Mouse (Mus musculus): ENCODE measurements around the gene Psmd9.

Gene Psmd9

DNA sequence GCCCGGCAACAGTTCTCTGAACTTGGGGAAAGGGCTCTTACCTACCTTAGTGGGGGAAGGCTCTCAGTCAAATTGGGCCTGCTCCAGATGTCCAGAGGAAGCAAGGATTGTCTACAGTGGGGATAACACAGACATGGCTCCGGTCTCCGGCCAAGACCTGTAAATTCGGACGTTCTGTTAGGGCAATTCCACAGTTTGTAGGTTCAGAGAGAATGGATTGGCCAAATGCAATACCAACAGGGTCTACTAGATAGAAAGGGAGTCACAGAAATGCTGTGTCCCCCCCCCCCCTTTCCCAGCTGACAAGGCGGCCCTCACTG lies 31.3 kb upstream of the Psmd9 start:
- DNase-seq = no peak

DNA sequence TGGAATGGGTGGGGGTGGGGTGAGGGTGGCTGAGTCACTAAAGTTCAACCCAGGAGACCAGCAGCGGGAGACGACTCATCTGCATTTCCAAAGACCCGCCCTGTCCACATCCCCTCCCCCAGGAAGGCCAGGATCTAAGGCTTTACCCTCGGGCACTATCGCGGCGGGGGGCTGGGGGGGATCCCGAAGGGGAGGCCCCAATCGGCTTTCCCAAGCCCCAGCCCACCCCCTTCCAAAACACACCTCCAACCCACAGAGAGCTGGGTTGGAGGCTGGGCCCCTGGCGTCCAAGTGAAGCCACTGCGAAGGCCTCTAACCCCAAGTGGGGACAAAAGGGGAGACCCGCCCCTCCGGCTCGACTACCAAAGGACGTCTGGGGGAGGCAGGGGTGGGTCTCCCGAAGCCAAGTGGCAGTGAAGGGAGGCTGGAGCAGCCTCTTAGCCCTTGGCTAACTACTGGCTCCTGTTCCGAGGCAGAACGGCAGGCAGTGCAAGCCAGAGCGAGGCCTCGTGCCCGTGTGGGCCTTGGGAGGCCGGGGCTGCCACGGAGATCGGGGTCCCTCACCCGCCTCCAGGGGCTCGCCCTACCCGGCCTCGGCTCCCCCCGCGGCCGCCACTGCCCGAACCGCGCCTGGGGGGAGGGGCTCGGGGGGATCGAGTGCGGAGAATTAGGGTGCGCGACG lies 30.8 kb upstream of the Psmd9 start:
- peak; percentile 90 for DNase-seq

DNA sequence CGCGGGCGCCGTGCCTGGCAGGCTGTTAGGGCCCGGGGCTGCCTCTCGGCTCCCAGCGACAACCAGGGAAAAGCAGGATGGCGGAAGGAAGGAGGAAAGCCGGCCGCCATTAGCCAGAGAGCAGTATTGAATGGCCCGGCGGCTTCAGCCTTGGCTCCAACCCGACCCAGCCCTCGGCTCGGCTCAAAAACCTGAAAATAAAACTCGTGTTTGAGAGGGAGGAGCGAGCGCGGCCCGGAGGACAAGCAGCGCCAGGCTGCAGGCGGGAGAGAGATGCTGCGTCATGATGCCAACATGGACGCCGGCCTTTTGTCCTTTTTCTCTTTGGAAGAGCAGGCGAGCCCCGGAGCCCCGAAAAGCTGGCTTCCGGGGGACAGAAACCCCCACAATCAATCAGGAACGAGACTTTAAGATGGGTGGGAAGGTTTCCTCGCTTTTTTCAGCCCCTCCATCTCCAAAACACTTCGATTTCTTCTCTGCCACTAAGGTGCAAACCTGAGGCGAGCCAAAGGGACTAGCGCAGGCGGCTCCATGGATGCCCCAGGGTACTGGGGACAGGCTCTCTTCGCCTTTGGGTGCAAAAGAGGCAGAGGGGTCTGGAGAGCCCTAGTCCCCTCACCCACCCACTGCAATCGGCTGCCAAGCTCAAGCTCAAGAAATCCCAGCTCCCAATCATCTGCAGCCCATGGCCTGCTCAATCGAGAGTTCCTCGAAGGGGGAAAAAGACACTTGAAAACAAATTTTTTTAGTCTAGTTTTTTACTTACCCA lies 30.1 kb upstream of the Psmd9 start:
- DNase-seq = peak; percentile 91

DNA sequence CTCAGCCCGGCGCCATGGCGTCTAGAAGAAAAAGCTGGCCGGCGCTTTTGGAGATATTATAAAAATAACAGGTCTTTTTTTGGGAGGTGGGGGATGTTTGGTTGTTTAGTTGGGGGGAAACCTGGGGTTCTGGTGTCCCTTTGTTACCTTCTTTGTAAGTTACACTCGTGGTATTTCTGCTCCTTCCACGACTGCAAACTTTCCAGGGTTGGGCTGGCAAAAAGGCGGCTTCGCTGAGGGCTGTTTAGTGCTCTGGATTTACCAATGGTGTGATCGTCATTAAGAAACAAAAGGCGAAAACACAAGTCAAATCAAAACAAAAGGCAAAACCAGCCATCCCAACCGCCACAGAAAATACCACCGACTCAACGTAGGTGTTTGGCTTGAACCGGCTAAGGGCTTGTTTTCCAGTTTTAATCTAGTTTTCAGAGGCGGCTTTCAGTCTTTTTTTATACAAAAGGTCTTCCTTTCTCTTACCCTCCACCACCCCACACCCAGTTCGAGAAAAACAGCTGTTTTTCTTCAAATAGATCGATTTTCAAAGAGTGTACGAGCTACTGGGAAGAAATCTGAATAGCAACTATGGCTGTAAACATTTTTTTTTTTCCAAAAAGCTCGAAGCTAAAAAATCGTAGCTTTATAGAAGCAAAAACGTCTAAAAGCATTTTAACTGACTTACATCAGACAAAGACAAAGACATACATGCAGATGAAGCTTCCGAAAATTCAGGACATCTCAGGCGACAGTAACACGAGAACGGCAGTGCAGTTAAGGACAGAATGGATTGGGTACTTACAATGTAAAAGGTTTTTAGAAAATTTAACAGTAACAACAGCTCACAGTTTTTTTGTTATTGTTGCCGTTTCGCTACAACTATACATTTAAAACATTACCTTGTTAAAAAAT lies 29.2 kb upstream of the Psmd9 start:
- no peak for DNase-seq

DNA sequence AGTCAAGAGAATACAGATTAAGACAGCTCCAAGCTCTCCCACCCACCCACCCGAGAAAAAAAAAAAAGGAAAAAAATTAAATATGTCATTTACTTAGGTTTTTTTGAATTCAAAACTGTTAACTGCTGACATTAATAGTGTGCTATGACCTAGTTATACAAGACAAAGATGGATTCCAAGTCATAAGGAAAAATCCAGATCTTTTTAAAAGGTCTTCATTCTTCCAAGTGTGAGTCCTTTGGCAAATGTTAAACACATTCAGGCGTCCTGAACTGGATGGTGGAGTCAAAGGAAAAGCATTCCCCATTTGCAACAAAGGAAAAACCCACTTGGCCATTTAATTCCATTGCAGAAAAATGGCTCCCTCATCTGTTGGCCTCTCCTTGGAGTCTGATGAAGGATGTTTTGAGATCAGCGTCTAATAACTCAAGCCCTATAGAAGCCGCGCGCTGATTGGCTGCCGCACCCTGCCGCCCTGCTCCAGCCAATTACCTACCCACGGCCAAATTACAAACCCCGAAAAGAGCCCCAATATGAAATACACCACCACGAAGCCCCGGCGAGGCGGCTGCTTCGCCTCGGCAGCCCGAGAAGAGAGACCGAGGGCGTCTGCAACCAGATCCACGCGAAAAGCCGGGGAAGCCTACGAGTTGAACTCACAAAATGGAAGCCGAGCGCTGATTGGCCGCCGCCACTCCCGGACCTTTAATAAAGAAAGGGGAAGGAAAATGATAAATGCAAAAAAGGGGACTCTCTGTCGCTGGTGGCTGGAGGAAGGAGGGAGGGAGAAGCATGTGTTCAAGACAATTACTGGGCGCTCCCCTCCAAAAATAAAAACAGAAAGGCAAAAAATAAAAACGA lies 28.3 kb upstream of the Psmd9 start:
- DNase-seq = peak; percentile 93

DNA sequence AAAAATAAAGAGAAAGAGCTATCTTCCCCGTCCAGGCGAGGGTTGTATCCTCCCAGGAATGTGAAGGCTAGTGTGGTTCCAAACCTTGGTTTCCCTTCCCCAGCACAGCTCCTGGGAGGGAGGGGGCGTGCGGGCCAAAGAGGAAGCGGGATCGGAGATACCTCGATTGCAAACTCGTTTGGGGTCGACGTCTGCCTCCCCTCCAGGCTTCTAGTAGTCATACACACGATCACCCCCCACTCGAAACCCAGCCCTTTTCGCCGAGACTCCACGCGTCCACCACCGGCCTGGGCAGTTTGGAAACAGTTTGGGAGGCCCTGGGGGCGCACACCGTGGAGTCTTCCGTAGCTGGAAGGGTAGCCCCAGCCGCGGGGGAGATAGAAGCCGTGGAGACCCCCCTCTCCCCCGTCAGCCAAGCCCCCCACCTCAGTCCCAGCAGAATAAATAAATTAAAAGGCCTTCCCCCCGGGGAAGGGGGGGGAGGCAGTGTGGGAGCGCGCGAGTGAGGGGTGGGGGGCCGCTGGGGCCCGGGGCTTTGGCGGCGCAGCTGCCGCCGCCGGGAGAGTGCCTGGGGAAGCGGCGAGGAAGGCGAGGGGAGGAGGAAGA lies 27.6 kb upstream of the Psmd9 start:
- DNase-seq = peak; percentile 72

DNA sequence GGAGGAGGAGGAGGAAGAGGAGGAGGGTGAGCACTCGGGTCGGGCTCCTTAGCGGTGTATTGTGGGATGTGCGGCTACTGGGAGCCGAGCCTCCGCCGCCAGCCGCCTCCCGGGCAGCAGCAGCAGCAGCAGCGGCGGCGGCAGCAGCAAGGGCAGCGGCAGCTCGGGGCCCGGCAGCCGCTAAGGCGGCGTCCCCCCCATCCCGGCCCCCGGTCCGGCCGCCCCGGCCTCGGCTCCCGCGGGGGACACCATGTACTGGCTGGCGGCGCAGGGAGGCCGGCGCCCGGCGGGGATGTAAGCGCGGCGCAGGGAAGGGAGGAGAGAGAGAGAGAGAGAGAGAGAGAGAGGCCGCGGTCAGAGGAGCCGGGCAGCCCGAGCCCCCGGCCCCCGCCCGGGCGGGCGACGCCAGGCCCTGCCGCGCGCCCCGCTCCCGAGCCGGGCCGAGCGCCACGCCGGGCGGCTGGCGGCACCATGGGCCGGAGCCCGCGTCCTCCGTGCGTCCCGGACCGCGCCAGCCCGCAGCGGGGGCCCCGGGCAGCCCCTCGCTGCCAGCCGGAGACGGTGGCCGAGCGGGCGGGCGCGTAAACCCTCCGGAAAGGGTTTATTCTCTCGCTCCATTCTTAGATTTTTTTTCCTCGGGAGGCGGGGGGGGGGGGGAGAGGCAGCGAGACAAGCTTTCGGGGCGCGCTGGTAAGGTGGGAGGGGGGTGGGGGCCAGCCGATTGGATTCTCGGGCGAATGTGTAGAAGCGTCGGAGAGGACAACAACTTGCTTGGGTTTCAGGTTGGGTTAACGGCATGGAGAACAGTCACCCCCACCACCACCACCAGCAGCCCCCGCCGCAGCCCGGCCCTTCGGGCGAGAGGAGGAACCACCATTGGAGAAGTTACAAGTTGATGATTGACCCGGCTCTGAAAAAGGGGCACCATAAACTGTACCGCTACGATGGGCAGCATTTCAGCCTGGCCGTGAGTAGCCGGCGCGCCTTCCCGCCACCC lies 26.8 kb upstream of the Psmd9 start, which contains the start of gene Setd1b:
TSS of gene Setd1b (plus strand) at position 33 of the 997 bp plus-strand sequence.
- DNase-seq = peak; percentile 69

DNA sequence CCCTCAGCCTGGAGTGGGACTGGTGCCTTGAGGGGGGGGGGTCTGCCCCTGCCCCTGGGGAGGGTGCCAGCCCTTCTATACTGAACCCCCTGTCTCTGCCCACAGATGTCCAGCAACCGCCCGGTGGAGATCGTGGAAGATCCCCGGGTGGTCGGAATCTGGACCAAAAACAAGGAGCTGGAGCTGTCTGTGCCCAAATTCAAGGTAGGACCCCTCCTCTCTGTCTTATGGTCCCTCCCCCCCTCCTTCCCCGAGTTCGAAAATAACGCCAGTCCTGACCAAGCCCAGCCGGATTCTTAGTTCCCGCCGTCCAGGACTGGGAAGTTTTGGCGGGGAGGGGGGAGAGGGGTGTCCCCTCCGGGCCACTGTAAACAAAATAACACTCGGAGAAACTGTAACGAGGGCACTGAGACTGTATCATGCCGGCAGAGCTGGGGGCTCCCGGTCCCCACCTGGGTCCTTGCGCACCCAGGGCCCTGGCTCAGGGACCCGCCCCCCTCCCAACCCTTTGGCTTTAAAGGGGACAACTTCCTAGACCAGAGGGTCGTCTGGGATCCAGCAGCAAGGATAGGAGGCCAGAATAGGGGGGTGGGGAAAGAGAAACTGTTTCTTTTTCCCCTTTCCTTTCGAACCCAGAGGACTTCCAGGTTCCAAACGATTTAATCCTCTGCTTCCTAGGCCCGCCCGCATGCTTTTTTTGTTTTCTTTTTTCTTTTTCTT lies 25.8 kb upstream of the Psmd9 start:
- DNase-seq = peak; percentile 72

DNA sequence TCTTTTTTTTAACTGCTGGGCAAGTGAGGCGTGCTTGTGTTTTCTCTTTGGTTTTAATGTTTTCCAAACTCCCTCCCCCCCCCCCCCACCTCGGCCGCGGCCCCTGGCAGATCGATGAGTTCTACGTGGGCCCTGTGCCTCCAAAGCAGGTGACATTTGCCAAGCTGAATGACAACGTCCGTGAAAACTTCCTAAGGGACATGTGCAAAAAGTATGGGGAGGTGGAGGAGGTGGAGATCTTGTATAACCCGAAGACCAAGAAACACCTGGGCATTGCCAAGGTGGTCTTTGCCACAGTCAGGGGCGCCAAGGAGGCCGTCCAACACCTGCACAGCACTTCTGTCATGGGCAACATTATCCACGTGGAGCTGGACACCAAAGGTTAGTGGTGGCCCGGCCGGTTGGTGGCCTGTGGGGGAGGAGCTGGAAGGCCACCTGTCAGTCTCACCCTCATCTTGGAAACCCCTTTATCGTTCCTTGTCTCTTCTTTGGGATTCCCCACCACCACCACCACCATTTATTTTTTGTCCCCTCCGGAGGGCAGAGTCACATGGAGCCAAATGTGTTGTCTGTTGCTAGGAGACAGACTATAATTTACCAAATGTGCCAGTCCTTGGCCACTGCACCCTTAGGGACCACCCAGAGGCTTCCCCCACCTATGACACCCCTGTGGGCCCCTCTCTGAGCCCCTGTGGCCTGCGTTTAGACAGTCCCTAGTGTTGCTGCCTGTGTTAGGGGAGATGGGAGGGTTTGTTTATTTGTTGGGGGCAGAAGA lies 25.1 kb upstream of the Psmd9 start:
- no peak for DNase-seq

DNA sequence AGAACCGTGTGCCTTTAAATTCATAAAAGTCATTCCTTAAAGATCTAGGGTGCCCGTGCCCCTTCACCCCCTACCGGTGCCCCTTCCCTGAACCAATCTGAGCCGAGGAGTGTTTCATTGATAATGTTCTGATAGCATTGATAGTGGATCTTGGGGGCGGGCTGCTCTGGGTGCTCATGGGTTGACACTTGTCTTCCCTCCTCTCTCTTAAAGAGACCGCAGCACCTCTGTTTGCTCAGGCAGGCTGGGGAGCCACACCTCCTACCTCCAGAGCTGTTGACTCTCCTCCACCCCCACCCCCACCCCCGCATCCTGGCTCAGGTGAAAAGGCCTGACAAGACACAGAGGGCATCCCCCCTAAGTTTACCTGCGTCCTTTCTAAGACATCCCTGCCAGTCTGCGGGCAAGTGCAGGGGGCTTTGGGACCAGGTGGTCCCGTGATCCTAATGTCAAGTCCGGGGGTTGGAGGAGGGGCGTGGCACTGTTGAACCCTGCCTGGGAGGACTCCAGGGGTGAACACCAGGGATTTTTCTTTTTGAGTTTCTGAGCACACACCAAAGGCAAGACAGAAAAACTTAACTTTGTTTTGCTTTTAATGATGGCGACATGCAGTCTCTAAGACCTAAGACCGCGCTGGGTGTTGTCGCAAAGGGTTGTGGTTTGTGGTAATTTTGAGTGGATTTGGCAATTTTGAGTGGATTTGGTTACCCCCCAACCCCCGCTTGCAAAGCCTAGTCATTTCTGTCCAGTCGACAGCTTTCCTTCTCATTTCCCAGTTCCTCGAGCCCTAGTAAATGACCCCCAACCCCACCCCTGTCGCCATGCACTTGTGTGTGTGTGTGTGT lies 24.2 kb upstream of the Psmd9 start:
- DNase-seq = no peak

DNA sequence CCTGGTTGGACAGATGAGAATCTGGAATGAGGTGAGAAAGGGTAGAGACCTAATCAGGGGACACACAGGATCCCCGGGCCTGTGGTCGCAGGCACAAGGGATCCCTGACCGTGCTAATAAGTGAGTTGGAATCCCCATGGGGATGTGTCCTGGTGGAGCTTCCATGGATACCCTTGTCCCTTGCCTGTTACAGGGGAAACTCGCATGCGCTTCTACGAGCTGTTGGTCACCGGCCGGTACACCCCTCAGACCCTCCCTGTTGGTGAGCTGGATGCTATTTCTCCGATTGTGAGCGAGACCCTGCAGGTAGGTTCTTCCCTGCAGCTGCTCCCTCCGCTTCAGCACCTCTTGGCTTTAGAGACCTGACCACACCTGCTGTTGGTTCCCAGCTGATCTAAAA lies 22.9 kb upstream of the Psmd9 start:
- no peak for DNase-seq

DNA sequence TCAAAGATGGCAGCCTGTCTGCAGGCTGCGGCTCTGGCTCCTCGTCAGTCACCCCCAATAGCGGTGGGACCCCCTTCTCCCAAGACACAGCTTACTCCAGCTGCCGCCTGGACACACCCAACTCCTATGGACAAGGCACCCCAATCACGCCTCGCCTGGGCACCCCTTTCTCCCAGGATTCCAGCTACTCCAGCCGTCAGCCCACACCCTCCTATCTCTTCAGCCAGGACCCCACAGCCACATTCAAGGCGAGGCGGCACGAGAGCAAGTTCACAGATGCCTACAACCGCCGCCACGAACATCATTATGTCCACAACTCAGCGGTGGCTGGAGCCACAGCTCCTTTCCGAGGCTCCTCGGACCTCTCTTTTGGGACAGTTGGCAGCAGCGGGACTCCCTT lies 21.6 kb upstream of the Psmd9 start:
- DNase-seq = no peak

DNA sequence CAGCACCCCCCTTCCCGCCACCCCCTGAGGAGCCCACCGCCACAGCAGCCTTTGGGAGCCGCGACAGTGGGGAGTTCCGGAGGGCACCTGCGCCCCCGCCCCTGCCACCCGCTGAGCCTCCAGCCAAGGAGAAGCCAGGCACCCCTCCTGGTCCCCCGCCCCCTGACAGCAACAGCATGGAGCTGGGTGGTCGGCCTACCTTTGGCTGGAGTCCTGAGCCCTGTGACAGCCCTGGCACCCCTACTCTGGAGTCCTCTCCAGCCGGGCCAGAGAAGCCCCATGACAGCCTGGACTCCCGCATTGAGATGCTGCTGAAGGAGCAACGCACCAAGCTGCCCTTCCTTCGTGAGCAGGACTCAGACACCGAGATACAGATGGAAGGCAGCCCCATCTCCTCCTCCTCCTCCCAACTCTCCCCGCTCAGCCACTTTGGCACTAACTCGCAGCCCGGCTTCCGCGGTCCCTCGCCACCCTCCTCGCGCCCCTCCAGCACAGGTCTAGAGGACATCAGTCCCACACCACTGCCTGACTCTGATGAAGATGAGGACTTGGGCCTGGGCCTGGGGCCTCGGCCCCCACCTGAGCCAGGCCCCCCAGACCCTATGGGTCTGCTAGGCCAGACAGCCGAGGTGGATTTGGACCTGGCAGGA lies 21.0 kb upstream of the Psmd9 start:
- DNase-seq = no peak

DNA sequence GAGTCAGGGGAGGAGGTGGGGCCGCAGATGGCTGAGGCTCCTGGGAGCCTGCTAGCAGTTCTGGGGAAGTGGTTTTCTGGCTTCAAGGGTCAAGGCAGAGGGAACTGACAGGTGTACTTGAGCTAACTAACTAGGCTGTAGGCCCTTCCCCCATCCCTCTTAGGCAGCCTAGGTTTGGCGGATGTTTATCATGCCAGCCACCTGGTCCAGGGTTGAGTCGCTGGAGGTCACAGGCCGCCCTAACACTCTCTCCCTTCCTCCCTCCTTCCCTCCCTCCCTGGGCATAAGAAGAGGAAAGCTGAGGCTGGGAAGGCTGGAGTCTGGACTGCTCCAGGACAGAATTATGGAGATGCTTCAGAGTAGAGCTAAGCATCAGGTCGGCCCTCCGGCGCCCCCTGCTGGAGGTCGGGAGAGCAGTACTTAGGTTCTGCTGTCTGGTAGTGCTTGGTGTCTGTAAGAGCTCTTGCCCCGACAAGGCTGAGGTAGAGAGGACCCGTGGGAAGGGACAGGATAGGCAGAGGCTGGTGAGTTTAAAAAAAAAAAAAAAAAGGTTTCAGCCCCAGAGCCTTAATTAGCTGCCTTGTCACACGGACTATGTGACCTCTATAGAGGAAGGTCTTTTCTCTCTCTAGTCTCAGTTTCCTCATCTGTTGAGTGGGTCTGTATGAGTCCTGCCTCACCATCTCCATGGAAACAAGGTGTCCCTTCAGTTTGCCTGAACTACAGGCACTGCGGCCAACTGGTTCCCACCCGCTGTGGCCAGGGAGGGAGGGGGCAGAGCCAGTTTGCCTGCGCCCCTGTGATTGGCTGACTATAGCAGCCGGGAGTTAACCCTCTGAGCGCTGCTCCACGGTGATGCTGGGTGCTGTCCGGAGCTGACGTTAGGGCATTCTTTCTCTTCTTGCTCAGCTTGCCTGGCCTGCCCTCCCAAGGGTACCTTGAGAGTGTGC lies 19.5 kb upstream of the Psmd9 start:
- peak; percentile 94 for DNase-seq

DNA sequence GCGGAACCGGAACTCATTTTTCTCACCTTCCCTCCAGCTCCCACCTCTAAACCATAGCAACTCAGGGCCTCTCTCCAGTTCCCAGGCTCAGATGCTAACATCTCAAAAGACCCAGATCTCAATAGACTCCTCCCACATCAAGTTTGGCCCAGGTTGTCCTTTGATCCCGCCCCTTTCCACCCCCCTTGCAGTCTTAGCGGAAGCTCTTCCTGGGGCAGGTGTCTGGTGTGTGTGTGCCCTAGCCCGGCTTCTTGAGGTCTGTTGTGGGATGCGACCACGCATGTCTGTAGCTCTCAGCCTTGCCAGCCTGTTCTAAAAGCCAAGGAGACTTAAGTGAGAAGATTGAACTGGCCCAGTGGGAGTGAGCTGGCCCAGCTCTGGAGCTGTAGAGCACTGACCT lies 18.6 kb upstream of the Psmd9 start:
- peak; percentile 52 for DNase-seq

DNA sequence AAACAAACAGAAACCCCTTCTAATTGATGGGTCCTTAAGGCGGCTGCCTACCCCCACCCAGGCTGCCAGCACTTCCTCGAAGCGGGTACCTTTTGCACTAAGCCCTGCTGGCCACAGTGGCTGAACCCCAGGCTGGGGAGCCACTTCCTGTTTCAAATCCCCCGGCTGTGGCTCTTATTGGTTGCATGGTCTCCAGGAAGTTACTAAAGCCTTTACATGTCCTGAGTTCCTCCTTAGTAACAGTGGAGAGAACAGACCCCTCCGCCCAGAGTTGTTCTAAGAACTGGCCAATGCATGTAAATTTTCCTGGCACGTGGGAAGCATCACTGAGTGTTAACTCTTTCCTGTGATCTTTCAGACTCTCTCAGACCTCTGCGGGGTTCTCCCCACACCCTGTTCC lies 18.1 kb upstream of the Psmd9 start:
- DNase-seq = peak; percentile 63
